Mouse (Mus musculus): ENCODE results near the gene Gadd45b. TPM values are rescaled to one million over a fixed set of nuclear protein-coding genes. Genes with fewer than 3 reads are reported as not detected.

The Gadd45b gene
- polyA plus RNA-seq (2012; rRNA removed) = 28.3 and 29.6 TPM in 2 replicates

DNA sequence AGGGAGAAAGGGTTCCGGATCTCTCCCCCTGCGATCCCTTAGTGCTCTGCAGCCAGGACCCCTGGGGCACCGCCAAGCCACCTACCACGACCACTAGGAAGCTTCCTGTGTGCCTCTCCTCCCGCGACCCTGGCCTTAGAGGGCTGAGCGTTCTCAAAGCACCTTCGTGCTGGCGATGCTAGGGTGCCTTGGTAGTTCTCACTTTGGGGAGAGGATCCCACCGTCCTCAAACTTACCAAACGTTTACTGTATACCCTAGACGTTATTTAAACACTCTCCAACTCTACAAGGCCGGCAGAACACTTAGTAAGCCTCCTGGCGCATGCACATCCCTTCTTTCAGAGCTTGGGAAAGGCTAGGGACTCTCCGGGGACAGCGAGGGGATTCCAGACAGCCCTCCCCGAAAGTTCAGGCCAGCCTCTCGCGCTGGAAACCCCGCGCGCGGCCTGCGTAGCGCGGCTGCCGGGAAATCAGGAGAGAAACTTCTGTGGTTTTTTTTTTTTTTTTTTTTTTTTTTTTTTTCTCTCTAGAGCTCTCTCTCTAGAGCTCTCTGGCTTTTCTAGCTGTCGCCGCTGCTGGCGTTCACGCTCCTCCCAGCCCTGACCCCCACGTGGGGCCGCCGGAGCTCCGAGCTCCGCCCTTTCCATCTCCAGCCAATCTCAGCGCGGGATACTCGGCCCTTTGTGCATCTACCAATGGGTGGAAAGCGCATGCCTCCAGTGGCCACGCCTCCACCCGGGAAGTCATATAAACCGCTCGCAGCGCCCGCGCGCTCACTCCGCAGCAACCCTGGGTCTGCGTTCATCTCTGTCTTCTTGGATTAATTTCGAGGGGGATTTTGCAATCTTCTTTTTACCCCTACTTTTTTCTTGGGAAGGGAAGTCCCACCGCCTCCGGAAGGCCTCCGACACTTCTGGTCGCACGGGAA, at the start of gene Gadd45b:
Gadd45b (plus strand) TSS at position 775 of the 928 bp plus-strand sequence.

DNA sequence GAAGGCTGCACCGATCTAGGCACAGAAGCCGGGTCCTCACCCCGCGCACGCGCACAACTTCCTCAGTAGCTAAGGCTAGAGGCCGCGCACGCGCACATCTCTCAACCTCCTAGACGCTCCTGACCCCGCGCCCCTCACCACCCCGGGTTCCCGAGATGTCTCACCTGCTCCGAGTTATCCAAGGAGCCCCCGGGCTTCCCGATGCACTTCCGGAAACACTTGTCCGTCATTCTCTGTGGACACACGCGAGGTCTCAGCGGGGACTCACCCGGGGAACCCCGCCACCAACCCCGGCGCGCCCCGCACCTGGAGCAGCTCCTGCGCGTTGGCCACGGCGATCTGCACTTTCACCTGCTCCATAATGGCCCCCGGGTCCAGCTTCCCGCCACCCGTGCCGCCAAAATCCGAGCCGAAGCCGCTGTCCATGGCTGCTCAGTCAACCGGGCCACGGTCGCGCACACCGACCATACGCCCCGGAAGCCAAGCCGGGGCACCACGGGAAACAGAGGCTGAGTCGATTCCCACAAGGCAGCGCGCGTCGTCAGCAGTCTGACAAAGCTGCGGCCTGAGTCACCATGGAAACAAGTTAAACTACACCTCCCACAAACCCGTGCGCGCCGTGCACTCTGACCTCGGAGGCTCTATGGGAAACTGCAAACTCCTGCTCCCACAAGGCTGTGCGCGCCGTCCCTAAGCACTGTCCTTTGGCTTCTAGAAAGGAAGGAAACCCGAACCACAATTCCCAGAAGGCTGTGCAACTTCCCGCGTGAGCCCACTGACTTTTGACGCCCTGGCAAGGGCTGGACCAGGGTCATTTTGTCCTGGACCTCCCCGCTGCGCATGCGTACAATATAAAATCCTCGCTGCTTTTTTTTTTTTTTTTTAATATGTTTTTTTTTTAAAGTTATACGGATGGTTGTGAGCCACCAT, 29.3 kb upstream of the Gadd45b start, which contains the start of gene Timm13:
Timm13 (minus strand) TSS at position 652 of the 930 bp plus-strand sequence.

DNA sequence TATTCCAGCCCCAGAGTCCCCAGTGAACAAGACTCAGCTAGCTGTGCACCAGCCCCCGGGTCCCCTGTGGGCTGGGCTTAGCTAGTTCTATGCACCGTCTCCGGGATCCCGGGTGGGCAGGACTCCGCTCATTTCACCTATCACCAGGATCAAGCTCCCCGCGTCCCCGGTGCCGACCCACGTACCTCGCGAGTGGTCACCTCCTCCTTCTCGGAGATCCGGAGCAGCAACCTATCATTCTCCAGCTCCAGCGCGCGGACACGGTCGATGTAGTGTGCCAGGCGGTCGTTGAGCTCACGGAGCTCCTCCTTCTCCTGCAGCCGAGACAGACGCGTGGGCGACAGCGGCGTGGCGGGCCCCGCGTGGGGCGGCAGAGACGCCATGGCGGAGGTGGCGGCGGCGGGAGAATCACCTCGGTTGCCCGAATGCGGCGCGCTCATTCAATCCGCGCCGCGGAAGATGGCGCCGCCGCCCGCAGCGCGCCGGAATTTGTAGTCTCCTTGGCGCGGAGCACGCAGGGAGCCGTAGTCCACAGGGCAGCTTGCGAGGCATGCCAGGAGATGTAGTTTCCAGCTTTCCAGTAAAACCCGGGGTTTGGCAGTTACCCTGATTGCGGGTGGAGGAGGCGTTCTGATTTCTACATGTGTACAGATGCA, 12.0 kb upstream of the Gadd45b start, which contains the start of gene Lmnb2:
Lmnb2 (minus strand) TSS at position 467 of the 656 bp plus-strand sequence.

Other genes with a start within 250 kb of the Gadd45b start
- 39.9 and 49.0 TPM in 2 replicates for gene Mob3a, start 228.1 kb upstream of the Gadd45b start, polyA plus RNA-seq (2012; rRNA removed)
- 52.3 and 56.7 TPM in 2 replicates for gene Izumo4, start 227.9 kb upstream of the Gadd45b start, polyA plus RNA-seq (2012; rRNA removed)
- 116 and 122 TPM in 2 replicates for gene Ap3d1, start 187.8 kb upstream of the Gadd45b start, polyA plus RNA-seq (2012; rRNA removed)
- 25.5 and 45.2 TPM in 2 replicates for gene Dot1l, start 174.9 kb upstream of the Gadd45b start, polyA plus RNA-seq (2012; rRNA removed)
- gene Sf3a2, start 131.9 kb upstream of the Gadd45b start, polyA plus RNA-seq (2012; rRNA removed) = 31.8 and 39.2 TPM in 2 replicates
- 54.2 and 71.9 TPM in 2 replicates for gene Plekhj1, start 131.4 kb upstream of the Gadd45b start, polyA plus RNA-seq (2012; rRNA removed)
- gene Amh, start 124.8 kb upstream of the Gadd45b start, polyA plus RNA-seq (2012; rRNA removed) = 0.67 and 1.1 TPM in 2 replicates
- 0.13 TPM in 1 of 2 replicates, not detected in the other for gene Jsrp1, start 116.6 kb upstream of the Gadd45b start, polyA plus RNA-seq (2012; rRNA removed)
- gene Oaz1, start 103.4 kb upstream of the Gadd45b start, polyA plus RNA-seq (2012; rRNA removed) = 843 and 1,116 TPM in 2 replicates
- gene Lingo3, start 86.0 kb upstream of the Gadd45b start, polyA plus RNA-seq (2012; rRNA removed) = not detected in 2 replicates
- gene Lsm7, start 74.9 kb upstream of the Gadd45b start, polyA plus RNA-seq (2012; rRNA removed) = 73.9 and 111 TPM in 2 replicates
- 128 and 145 TPM in 2 replicates for gene Sppl2b, start 74.8 kb upstream of the Gadd45b start, polyA plus RNA-seq (2012; rRNA removed)
- 0.30 and 0.33 TPM in 2 replicates for gene Tmprss9, start 58.2 kb upstream of the Gadd45b start, polyA plus RNA-seq (2012; rRNA removed)
- gene Timm13, start 29.1 kb upstream of the Gadd45b start, polyA plus RNA-seq (2012; rRNA removed) = 270 and 310 TPM in 2 replicates
- 42.0 and 44.6 TPM in 2 replicates for gene Lmnb2, start 11.8 kb upstream of the Gadd45b start, polyA plus RNA-seq (2012; rRNA removed)
- gene Gng7, start 84.9 kb downstream of the Gadd45b start, polyA plus RNA-seq (2012; rRNA removed) = 1.2 and 1.7 TPM in 2 replicates
- gene Diras1, start 95.6 kb downstream of the Gadd45b start, polyA plus RNA-seq (2012; rRNA removed) = 0.54 and 0.86 TPM in 2 replicates
- gene Slc39a3, start 107.4 kb downstream of the Gadd45b start, polyA plus RNA-seq (2012; rRNA removed) = 43.7 and 44.3 TPM in 2 replicates
- 211 and 238 TPM in 2 replicates for gene Sgta, start 130.1 kb downstream of the Gadd45b start, polyA plus RNA-seq (2012; rRNA removed)
- 58.4 and 62.8 TPM in 2 replicates for gene Thop1, start 140.0 kb downstream of the Gadd45b start, polyA plus RNA-seq (2012; rRNA removed)
- gene Creb3l3, start 168.8 kb downstream of the Gadd45b start, polyA plus RNA-seq (2012; rRNA removed) = 4.2 and 6.2 TPM in 2 replicates
- gene Map2k2, start 175.8 kb downstream of the Gadd45b start, polyA plus RNA-seq (2012; rRNA removed) = 322 and 325 TPM in 2 replicates
- gene Zbtb7a, start 205.1 kb downstream of the Gadd45b start, polyA plus RNA-seq (2012; rRNA removed) = 243 and 284 TPM in 2 replicates
- gene Pias4, start 237.8 kb downstream of the Gadd45b start, polyA plus RNA-seq (2012; rRNA removed) = 55.8 and 61.5 TPM in 2 replicates
- 2,007 and 2,039 TPM in 2 replicates for gene Eef2, start 246.6 kb downstream of the Gadd45b start, polyA plus RNA-seq (2012; rRNA removed)